Mouse (Mus musculus): ENCODE results near the gene Actn4. TPM values are rescaled to one million over a fixed set of nuclear protein-coding genes. Genes with fewer than 3 reads are reported as not detected.

Gene Actn4
- total RNA-seq (2017): 25.4 to 66.0 TPM (median 36.9 TPM) in 3 replicates

- peak; percentile 91 for ATAC-seq (replicated peaks; ENCODE audit: insufficient number of reproducible peaks, low FRiP score, low TSS enrichment, poor library complexity, severe bottlenecking)
These were observed at the start of gene Actn4 for GRCm38 (mm10) chr7:28961927-28962670. Gene Actn4 (minus strand): TSS chr7:28962340.

- peak; percentile 61 for ATAC-seq (replicated peaks; ENCODE audit: insufficient number of reproducible peaks, low FRiP score, low TSS enrichment, poor library complexity, severe bottlenecking)
These were observed 46.6 kb upstream of the Actn4 start for GRCm38 (mm10) chr7:29008714-29009113.

GRCm38 (mm10) chr7:29008171-29008570 is 46.0 kb upstream of the Actn4 start:
- peak; percentile 48 for ATAC-seq (replicated peaks; ENCODE audit: insufficient number of reproducible peaks, low FRiP score, low TSS enrichment, poor library complexity, severe bottlenecking)

GRCm38 (mm10) chr7:29007224-29008101 is 45.3 kb upstream of the Actn4 start:
- peak; percentile 57 for ATAC-seq (replicated peaks; ENCODE audit: insufficient number of reproducible peaks, low FRiP score, low TSS enrichment, poor library complexity, severe bottlenecking)

GRCm38 (mm10) chr7:29000651-29001605 is 38.8 kb upstream of the Actn4 start:
- peak; percentile 80 for ATAC-seq (replicated peaks; ENCODE audit: insufficient number of reproducible peaks, low FRiP score, low TSS enrichment, poor library complexity, severe bottlenecking)

- no peak for ATAC-seq (replicated peaks; ENCODE audit: insufficient number of reproducible peaks, low FRiP score, low TSS enrichment, poor library complexity, severe bottlenecking)
These were observed 31.3 kb upstream of the Actn4 start for GRCm38 (mm10) chr7:28993402-28993801.

GRCm38 (mm10) chr7:28992997-28993396 is 30.9 kb upstream of the Actn4 start:
- no peak for ATAC-seq (replicated peaks; ENCODE audit: insufficient number of reproducible peaks, low FRiP score, low TSS enrichment, poor library complexity, severe bottlenecking)

- ATAC-seq (replicated peaks; ENCODE audit: insufficient number of reproducible peaks, low FRiP score, low TSS enrichment, poor library complexity, severe bottlenecking): no peak
These were observed 29.5 kb upstream of the Actn4 start for GRCm38 (mm10) chr7:28991616-28992015.

GRCm38 (mm10) chr7:28990766-28991273 is 28.7 kb upstream of the Actn4 start:
- ATAC-seq (replicated peaks; ENCODE audit: insufficient number of reproducible peaks, low FRiP score, low TSS enrichment, poor library complexity, severe bottlenecking): no peak

- ATAC-seq (replicated peaks; ENCODE audit: insufficient number of reproducible peaks, low FRiP score, low TSS enrichment, poor library complexity, severe bottlenecking): no peak
These were observed 23.1 kb upstream of the Actn4 start for GRCm38 (mm10) chr7:28985207-28985606.

- ATAC-seq (replicated peaks; ENCODE audit: insufficient number of reproducible peaks, low FRiP score, low TSS enrichment, poor library complexity, severe bottlenecking): no peak
These were observed 22.3 kb upstream of the Actn4 start for GRCm38 (mm10) chr7:28984452-28984851.

GRCm38 (mm10) chr7:28983849-28984248 is 21.7 kb upstream of the Actn4 start:
- ATAC-seq (replicated peaks; ENCODE audit: insufficient number of reproducible peaks, low FRiP score, low TSS enrichment, poor library complexity, severe bottlenecking): no peak

GRCm38 (mm10) chr7:28983141-28983564 is 21.0 kb upstream of the Actn4 start:
- ATAC-seq (replicated peaks; ENCODE audit: insufficient number of reproducible peaks, low FRiP score, low TSS enrichment, poor library complexity, severe bottlenecking): no peak

GRCm38 (mm10) chr7:28982274-28983013 is 20.3 kb upstream of the Actn4 start:
- peak; percentile 47 for ATAC-seq (replicated peaks; ENCODE audit: insufficient number of reproducible peaks, low FRiP score, low TSS enrichment, poor library complexity, severe bottlenecking)

- ATAC-seq (replicated peaks; ENCODE audit: insufficient number of reproducible peaks, low FRiP score, low TSS enrichment, poor library complexity, severe bottlenecking): peak; percentile 83
These were observed 19.6 kb upstream of the Actn4 start, which contains the start of the genes Eif3k and Map4k1 for GRCm38 (mm10) chr7:28981651-28982273. Gene Eif3k (minus strand): TSS chr7:28981864. Gene Map4k1 (plus strand): TSS chr7:28982050.

GRCm38 (mm10) chr7:28977556-28977955 is 15.4 kb upstream of the Actn4 start:
- ATAC-seq (replicated peaks; ENCODE audit: insufficient number of reproducible peaks, low FRiP score, low TSS enrichment, poor library complexity, severe bottlenecking): no peak

- no peak for ATAC-seq (replicated peaks; ENCODE audit: insufficient number of reproducible peaks, low FRiP score, low TSS enrichment, poor library complexity, severe bottlenecking)
These were observed 10.9 kb upstream of the Actn4 start for GRCm38 (mm10) chr7:28973025-28973424.

Data from monocyte, adult 5-6 weeks (primary cell).